Mouse (Mus musculus) liver, postnatal 0 days (tissue): ENCODE measurements at regions not wholly inside any gene's neighbourhood (a gene's known extent, or its start where the extent isn't known, plus 50 kb on each side); places are given as distances from the start of the nearest gene placed in this dataset.

Source experiments
- CTCF ChIP-seq: sonication (generic); IDR thresholded peaks from 2 replicates; pipeline ENCODE4 v1.5.1; 2016; ENCODE audit warnings: antibody characterized with exemption, low read depth
- EP300 ChIP-seq: IDR thresholded peaks from 2 replicates; pipeline ENCODE4 v1.6.1; 2016; ENCODE audit warnings: antibody characterized with exemption, low read depth, mild to moderate bottlenecking

DNA sequence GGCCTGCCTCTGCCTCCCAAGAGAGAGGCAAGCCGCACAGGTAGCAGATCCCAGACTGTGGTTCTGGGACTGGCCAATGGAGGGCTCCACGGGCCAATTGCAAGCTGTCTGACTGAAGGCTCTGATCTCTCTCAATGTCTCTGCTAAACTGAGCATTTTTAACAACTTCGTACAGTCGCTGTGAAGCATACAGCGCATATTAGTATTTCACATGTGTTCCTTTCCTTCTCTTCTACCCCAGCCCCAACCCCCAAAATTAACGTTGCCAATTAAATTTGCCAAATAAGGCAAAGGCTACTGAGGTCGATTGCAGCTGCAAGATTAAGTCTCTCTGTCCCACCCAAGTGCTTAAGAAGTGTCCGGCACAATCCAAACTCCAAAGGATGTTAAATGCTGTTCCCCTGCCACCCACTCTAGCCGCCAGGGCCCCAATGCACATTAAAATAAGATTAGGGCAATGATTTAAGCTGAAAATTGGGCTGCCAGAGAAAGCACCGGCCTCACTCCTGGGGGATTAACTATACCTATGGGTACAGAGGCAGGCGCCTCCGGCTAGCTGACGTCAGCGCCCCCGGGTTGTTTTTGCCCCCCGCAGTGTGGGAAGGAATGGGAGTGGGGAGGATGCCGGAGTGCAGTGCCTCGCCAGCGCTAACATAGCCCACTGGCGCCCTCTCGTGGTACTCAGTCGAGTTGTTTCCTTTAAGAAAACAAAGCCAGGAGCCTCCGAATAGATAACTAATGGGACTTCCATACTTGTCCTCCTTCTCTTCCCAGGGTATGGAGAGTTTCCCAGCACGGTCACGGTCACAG lies 81.3 kb downstream of the Gm21962 start:
- no peak for TF ChIP-seq EP300
- peak; percentile 81 for TF ChIP-seq CTCF
